Mouse (Mus musculus) olfactory bulb, adult 2 months (tissue): ENCODE results near the gene 9930022D16Rik. TPM values are rescaled to one million over a fixed set of nuclear protein-coding genes. Genes with fewer than 3 reads are reported as not detected.

ENCODE experiments used
- H3K27ac ChIP-seq: fragments of 200-500 bp; 2 replicates; pipeline ENCODE4 v1.5.1; 2012; ENCODE audit warnings: low read depth, low read length; ENCODE audit not compliant: insufficient read depth
- H3K4me1 ChIP-seq: fragments of 200-500 bp; 2 replicates; pipeline ENCODE4 v1.6.1; 2012; ENCODE audit warnings: low read length; ENCODE audit not compliant: control insufficient read depth, insufficient read depth
- H3K4me3 ChIP-seq: fragments of 200-500 bp; 2 replicates; pipeline ENCODE4 v1.5.1; 2012; ENCODE audit warnings: mild to moderate bottlenecking, low read depth, low read length, moderate library complexity; ENCODE audit not compliant: insufficient read depth
- CTCF ChIP-seq: fragments of 200-500 bp; IDR thresholded peaks from 2 replicates; pipeline ENCODE4 v1.5.1; 2012; ENCODE audit warnings: low read depth, mild to moderate bottlenecking, low read length, moderate library complexity; ENCODE audit not compliant: insufficient read depth
- POLR2A ChIP-seq: fragments of 200-500 bp; IDR thresholded peaks from 2 replicates; pipeline ENCODE4 v1.6.1; 2012; ENCODE audit warnings: mild to moderate bottlenecking, low read depth, low read length, moderate library complexity; ENCODE audit not compliant: insufficient read depth
- WGBS: fragments of 180-500 bp; shearing (Covaris S2); methylation state at CpG from one replicate; pipeline ENCODE4 v1.1.7; 2018; 5-methylcytosine and 5-hydroxymethylcytosine counted together
- polyA plus RNA-seq: library from polyadenylated mRNA; stranded (reverse); fragments of >200 nt; gene quantifications from 2 replicates; pipeline ENCODE4 v1.2.4, GENCODE M21; 2012; ENCODE audit warnings: low replicate concordance; ENCODE audit not compliant: missing spikeins, insufficient read depth, insufficient read length

Gene 9930022D16Rik
- polyA plus RNA-seq, 1 experiment: not detected

- WGBS: 51% methylated on average over 7 of the region's 7 CpGs
- H3K27ac ChIP-seq: no peak overlapping the region
- H3K4me3 ChIP-seq: no peak overlapping the region
- TF ChIP-seq CTCF (no peak), POLR2A (no peak)
- H3K4me1 ChIP-seq: peaks cover 14% of the 10 kb centered on the region; the same call in 1 of the 2 replicates
Observed at GRCm38 (mm10) chr11:109378051-109378450, 35.7 kb upstream of the 9930022D16Rik start.

DNA sequence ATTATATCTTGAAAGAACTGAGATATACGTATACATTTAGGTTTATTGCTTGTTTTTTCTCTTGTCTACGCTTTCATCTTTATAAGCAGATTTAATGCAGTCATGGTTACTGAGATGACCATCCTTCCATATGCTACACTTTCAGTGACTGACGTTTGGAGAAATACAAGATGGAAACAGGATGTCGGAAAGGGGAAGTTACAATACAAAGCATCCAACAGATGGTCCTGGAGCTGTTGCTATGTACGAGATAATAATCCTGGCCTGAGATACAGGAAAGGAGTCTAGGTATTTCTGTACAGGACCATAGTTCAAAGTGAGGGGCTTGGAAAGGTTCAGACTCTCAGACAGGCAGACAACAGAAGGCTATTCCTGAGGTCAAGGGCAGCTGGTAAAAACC lies 33.1 kb upstream of the 9930022D16Rik start:
- H3K4me1 ChIP-seq: peaks cover 20% of the 10 kb centered on the region
- WGBS: 77% methylated on average over 5 of the region's 5 CpGs
- no peak overlapping the region for H3K27ac ChIP-seq
- TF ChIP-seq CTCF: no peak
- TF ChIP-seq POLR2A: no peak
- H3K4me3 ChIP-seq: no peak overlapping the region

GRCm38 (mm10) chr11:109385296-109385695 lies 28.4 kb upstream of the 9930022D16Rik start:
- Histone ChIP-seq H3K4me1 (peaks cover 10% of the 10 kb centered on the region), H3K4me3 (no peak overlapping the region), H3K27ac (no peak overlapping the region)
- WGBS: 76% methylated on average over 8 of the region's 8 CpGs
- TF ChIP-seq POLR2A (no peak), CTCF (no peak)

DNA sequence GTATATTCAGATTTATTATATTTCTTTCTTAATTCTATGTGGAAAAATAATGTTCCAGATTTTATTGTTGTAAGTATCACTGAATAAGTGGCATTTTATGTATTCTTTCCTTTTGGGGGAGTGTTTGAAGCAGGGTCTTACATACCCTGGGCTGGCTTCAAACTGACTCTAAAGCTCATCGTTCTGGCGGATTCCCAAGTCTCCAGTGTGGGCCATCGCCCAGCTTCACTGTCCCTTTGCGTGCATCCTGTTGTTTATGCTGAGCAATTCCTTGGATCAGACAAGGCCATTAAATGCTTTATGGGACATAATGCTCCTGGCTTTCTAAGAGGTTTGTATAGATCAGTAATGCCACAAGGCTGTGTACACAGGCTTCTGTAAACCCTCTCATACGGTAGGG lies 24.7 kb upstream of the 9930022D16Rik start:
- 83% methylated on average over 5 of the region's 5 CpGs for WGBS
- Histone ChIP-seq H3K27ac (no peak overlapping the region), H3K4me3 (no peak overlapping the region), H3K4me1 (peaks cover 5% of the 10 kb centered on the region)
- no peak for TF ChIP-seq CTCF
- no peak for TF ChIP-seq POLR2A

- TF ChIP-seq CTCF: no peak
- TF ChIP-seq POLR2A: no peak
- WGBS: 76% methylated on average over 7 of the region's 7 CpGs
- Histone ChIP-seq H3K27ac (no peak overlapping the region), H3K4me1 (0 out of 2 replicates have a peak, but pooled peaks cover 2% of the 10 kb centered on the region), H3K4me3 (no peak overlapping the region)
Observed at GRCm38 (mm10) chr11:109391200-109391599, 22.5 kb upstream of the 9930022D16Rik start.

- Histone ChIP-seq H3K4me1 (0 out of 2 replicates have a peak, but pooled peaks cover 2% of the 10 kb centered on the region), H3K27ac (no peak overlapping the region), H3K4me3 (no peak overlapping the region)
- TF ChIP-seq POLR2A: no peak
- no peak for TF ChIP-seq CTCF
- 65% methylated on average over 7 of the region's 7 CpGs for WGBS
Observed at GRCm38 (mm10) chr11:109391760-109392159, 22.0 kb upstream of the 9930022D16Rik start.

- 0 out of 2 replicates have a peak, but pooled peaks cover 2% of the 10 kb centered on the region for H3K4me1 ChIP-seq
- H3K27ac ChIP-seq: no peak overlapping the region
- 89% methylated on average over 9 of the region's 9 CpGs for WGBS
- no peak overlapping the region for H3K4me3 ChIP-seq
- TF ChIP-seq CTCF (no peak), POLR2A (no peak)
Observed at GRCm38 (mm10) chr11:109392601-109393000, 21.1 kb upstream of the 9930022D16Rik start.

DNA sequence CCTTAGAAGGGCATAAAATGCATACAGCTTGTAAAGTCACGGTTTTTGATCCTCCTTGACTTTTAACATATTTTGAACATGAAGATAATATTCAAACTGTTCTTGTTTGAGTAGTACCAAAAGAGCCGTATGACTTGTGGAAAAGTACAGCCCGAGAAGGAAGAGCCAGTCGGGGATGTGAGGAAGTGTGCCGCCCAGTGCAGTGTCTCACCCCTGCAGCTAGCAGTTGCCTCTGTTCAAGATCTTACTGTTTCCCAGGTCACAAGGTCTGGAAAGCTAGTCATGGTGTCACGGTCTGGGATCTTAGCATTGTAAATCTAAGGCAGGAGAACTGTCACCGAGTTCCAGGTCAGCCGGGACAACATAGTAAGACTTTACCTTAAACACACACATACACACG lies 19.0 kb upstream of the 9930022D16Rik start:
- 0 out of 2 replicates have a peak, but pooled peaks cover 2% of the 10 kb centered on the region for H3K4me1 ChIP-seq
- TF ChIP-seq POLR2A (no peak), CTCF (no peak)
- H3K4me3 ChIP-seq: no peak overlapping the region
- WGBS: 86% methylated on average over 9 of the region's 9 CpGs
- no peak overlapping the region for H3K27ac ChIP-seq

DNA sequence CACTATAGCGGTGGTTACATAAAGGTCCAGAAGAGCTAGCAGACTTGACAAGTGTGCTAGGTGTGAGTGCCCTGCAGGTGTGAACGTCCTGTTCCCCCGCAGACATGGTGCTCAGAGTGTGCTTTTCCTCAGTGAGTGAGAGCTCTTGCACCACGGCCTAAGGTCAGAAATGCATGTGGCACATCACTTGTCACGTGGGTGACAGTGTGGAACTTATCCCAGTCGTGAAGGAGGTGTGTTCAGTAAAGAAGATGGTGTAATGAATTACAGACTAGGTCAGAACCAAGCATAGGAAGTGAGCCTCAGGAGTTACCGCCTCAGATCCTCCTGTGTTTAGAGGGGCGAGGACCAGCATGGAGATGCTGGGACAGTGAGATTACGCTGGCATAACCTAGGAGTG lies 18.4 kb upstream of the 9930022D16Rik start:
- WGBS: 92% methylated on average over 9 of the region's 9 CpGs
- TF ChIP-seq CTCF (no peak), POLR2A (no peak)
- Histone ChIP-seq H3K4me3 (no peak overlapping the region), H3K27ac (no peak overlapping the region), H3K4me1 (0 out of 2 replicates have a peak, but pooled peaks cover 2% of the 10 kb centered on the region)

DNA sequence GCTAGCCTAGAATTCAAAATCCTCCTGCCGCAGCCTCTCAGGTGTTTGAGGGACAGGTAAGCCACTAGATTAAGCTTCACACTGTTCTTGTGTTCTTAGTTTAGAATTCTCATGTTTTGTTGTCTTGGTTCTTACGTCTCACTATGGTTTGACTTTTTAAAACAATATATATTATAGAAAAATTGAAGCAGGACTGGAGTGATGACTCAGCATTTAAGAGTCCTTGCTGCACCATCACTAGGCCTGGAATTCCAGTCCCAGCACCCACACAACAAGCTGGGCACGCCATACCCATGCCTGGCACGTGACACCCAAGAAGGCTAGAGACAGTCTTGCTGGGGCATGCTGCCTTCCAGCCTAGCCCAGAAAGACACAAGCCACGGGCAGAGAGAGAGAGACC lies 7.3 kb upstream of the 9930022D16Rik start:
- no peak overlapping the region for H3K27ac ChIP-seq
- H3K4me3 ChIP-seq: no peak overlapping the region
- no peaks in the 10 kb centered on the region for H3K4me1 ChIP-seq
- WGBS: 90% methylated on average over 5 of the region's 5 CpGs
- TF ChIP-seq POLR2A: no peak
- no peak for TF ChIP-seq CTCF
